ENCODE assay signal across 8 mouse cellular contexts in genomic region chr8:72474826-72475546, GRCm38 (mm10). TPM values are rescaled to one million over a fixed set of nuclear protein-coding genes. Genes with fewer than 3 reads are reported as not detected.
DNase-seq lines count a peak whose midpoint lies in the region; ATAC-seq and TF ChIP-seq lines count a peak whose summit lies in the region.

Cherp (minus strand) TSS chr8:72475226.

- H3K4me2 ChIP-seq in lung, postnatal 0 days (replicated peaks; ENCODE audit: low read depth, low read length) = peak within 1 kb of the TSS; percentile 83

- H3K4me1 ChIP-seq in hindbrain, embryonic 10.5 days (replicated peaks) = peaks cover 23% of the 10 kb centered on the region
- no peaks in the 10 kb centered on the region for H3K4me1 ChIP-seq in lung, postnatal 0 days (ENCODE audit: insufficient read depth, low read depth, low read length)

- H3K36me3 ChIP-seq in hindbrain, embryonic 10.5 days = peaks cover 48% of the 10 kb centered on the region
- H3K36me3 ChIP-seq in lung, postnatal 0 days (ENCODE audit: insufficient read depth, low read length) = peaks cover 18% of the 10 kb centered on the region

- H3K27ac ChIP-seq in hindbrain, embryonic 10.5 days = peak within 1 kb of the TSS; percentile 94
- H3K27ac ChIP-seq in lung, postnatal 0 days (ENCODE audit: low read length) = peak within 1 kb of the TSS; percentile 87

- peak; percentile 19; the same call in 1 of the 2 replicates for TF ChIP-seq CTCF in lung, postnatal 0 days (IDR thresholded peaks at IDR 0.05)

- DNase-seq in MN1 (ENCODE audit: low spot score) = peak; percentile 98
- peak; percentile 97 for DNase-seq in cerebellum, adult 9-10 months
- DNase-seq in hindbrain, embryonic 10.5 days (ENCODE audit: low spot score) = peak; percentile 98
- DNase-seq in layer of hippocampus, adult 9-11 months = peak; percentile 99
- DNase-seq in lung, postnatal 0 days (ENCODE audit: low spot score) = peak; percentile 100
- DNase-seq in ovary, postnatal 14 days (ENCODE audit: low spot score) = peak; percentile 92
- peak; percentile 96 for DNase-seq in thymus, postnatal 14 days

- TF ChIP-seq EP300 in lung, postnatal 0 days (IDR thresholded peaks at IDR 0.05) = no peak

- peak within 1 kb of the TSS; percentile 69 for H3K9ac ChIP-seq in lung, postnatal 0 days (replicated peaks; ENCODE audit: low read depth)

- under 1% methylated on average over 80 of the region's 80 CpGs for WGBS in hindbrain, embryonic 10.5 days
- WGBS in lung, postnatal 0 days = under 1% methylated on average over 70 of the region's 80 CpGs

- peak; percentile 95 for ATAC-seq in frontal cortex, adult (ENCODE audit: low TSS enrichment)
- ATAC-seq in lung, postnatal 0 days = peak; percentile 98

- H3K27me3 ChIP-seq in hindbrain, embryonic 10.5 days (ENCODE audit: insufficient read depth, poor library complexity, severe bottlenecking) = no peaks in the 10 kb centered on the region
- no peaks in the 10 kb centered on the region for H3K27me3 ChIP-seq in lung, postnatal 0 days (replicated peaks; ENCODE audit: insufficient read depth, low read length)

- no peaks in the 10 kb centered on the region for H3K9me3 ChIP-seq in hindbrain, embryonic 10.5 days
- no peaks in the 10 kb centered on the region for H3K9me3 ChIP-seq in lung, postnatal 0 days (ENCODE audit: low read length)

- peak within 1 kb of the TSS; percentile 93 for H3K4me3 ChIP-seq in hindbrain, embryonic 10.5 days
- H3K4me3 ChIP-seq in lung, postnatal 0 days (ENCODE audit: low read depth, low read length) = peak within 1 kb of the TSS; percentile 85

RNA-seq across cellular contexts. Expression of gene Cherp, which starts in this region (rescaled TPM):
- polyA plus RNA-seq in hindbrain, embryonic 10.5 days (2016; fragmentation: Nextera tagmentation; extraction: Ambion mirVana) = 99.1 and 105 TPM in 2 replicates
- 17.3 and 18.8 TPM in 2 replicates for polyA plus RNA-seq in lung, postnatal 0 days (2015; fragmentation: Nextera tagmentation; extraction: Ambion mirVana)

Comparison
In these comparisons a context has a peak if more than half of its experiments do, and no peak if none do; other contexts are left out.
1. Peak in every context shown above with its lines: DNase-seq, ATAC-seq, H3K4me3 ChIP-seq and H3K27ac ChIP-seq.